Mouse (Mus musculus) kidney, embryonic 15.5 days (tissue): ENCODE measurements at regions not wholly inside any gene's neighbourhood (a gene's known extent, or its start where the extent isn't known, plus 50 kb on each side); places are given as distances from the start of the nearest gene placed in this dataset.

ENCODE experiments used
- ATAC-seq: fragments of 200-750 bp; cut with Nextera tagmentation; replicated peaks from 2 replicates; pipeline ENCODE4 v1.8.0; 2017; ENCODE audit warnings: moderate TSS enrichment; ENCODE audit not compliant: low FRiP score
- H3K27ac ChIP-seq: fragments of 300-500 bp; sonication (generic); 2 replicates; pipeline ENCODE4 v1.5.1; 2015; ENCODE audit warnings: mild to moderate bottlenecking, inconsistent platforms
- H3K27me3 ChIP-seq: fragments of 300-500 bp; sonication (generic); 2 replicates; pipeline ENCODE4 v1.6.1; 2015; ENCODE audit warnings: inconsistent platforms
- H3K36me3 ChIP-seq: fragments of 300-500 bp; sonication (generic); 2 replicates; pipeline ENCODE4 v1.6.1; 2015; ENCODE audit warnings: inconsistent platforms
- H3K4me1 ChIP-seq: fragments of 300-500 bp; sonication (generic); 2 replicates; pipeline ENCODE4 v1.6.1; 2015; ENCODE audit warnings: inconsistent platforms
- H3K4me2 ChIP-seq: fragments of 300-500 bp; sonication (generic); 2 replicates; pipeline ENCODE4 v1.6.1; 2015; ENCODE audit warnings: moderate library complexity, mild to moderate bottlenecking, inconsistent platforms
- H3K4me3 ChIP-seq: fragments of 300-500 bp; sonication (generic); replicated peaks from 2 replicates; pipeline ENCODE4 v1.5.1; 2015; ENCODE audit warnings: mild to moderate bottlenecking, inconsistent platforms
- H3K9ac ChIP-seq: fragments of 300-500 bp; sonication (generic); 2 replicates; pipeline ENCODE4 v1.6.1; 2015; ENCODE audit warnings: mild to moderate bottlenecking, inconsistent platforms
- H3K9me3 ChIP-seq: fragments of 300-500 bp; sonication (generic); replicated peaks from 2 replicates; pipeline ENCODE4 v1.6.1; 2016; ENCODE audit warnings: inconsistent platforms
- WGBS: fragments of 180-500 bp; shearing (Covaris S2); methylation state at CpG from one replicate; pipeline ENCODE4 v1.1.7; 2015; ENCODE audit warnings: mixed read lengths; 5-methylcytosine and 5-hydroxymethylcytosine counted together

DNA sequence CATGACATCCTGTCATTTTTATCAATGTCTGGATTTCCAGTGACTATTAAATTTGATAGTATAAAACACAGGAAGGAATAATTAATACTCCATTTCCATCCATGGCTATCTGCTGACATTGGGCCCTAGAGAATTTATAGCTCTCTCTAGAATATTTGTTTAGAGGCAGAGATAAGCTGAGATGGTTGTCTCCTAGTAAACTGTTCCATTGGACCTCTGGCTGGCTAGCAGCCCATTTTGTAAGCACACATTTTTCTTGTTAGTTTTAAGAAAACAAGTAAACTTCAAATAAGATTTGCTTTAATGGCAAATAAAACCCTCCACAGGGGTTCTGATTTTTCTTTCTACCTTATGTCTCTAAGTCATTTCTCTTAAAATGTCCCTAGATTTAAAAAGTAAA is 288.9 kb downstream of the C1d start:
- Histone ChIP-seq H3K4me1 (no peaks in the 10 kb centered on the region), H3K9ac (no peak overlapping the region), H3K27me3 (no peaks in the 10 kb centered on the region), H3K36me3 (no peaks in the 10 kb centered on the region), H3K9me3 (no peaks in the 10 kb centered on the region), H3K4me3 (no peak overlapping the region), H3K27ac (no peak overlapping the region), H3K4me2 (no peak overlapping the region)
- ATAC-seq: no peak

DNA sequence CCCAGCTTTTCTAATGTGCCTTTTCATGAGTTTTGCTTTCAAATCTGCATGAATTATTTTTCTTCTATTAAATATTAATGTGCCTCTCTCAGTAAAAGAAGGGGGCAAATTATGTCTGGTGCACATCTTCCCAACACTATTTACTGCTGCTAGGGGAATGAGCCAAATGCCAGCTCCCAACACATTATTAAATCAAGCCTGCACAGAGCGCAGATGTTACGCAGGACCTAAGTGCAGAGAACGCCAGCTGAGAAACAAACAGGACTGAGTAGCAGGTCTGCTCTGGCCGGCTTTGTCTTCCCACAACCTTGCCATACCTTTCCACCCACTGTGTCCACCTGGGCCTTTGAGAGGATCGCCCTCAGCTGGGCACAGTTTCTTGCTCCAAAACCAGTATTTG is 291.8 kb downstream of the C1d start:
- Histone ChIP-seq H3K9ac (no peak overlapping the region), H3K27me3 (no peaks in the 10 kb centered on the region), H3K4me1 (no peaks in the 10 kb centered on the region), H3K9me3 (no peaks in the 10 kb centered on the region), H3K27ac (no peak overlapping the region), H3K4me3 (no peak overlapping the region), H3K4me2 (no peak overlapping the region), H3K36me3 (no peaks in the 10 kb centered on the region)
- WGBS: 87% methylated on average over 5 of the region's 5 CpGs
- no peak for ATAC-seq

DNA sequence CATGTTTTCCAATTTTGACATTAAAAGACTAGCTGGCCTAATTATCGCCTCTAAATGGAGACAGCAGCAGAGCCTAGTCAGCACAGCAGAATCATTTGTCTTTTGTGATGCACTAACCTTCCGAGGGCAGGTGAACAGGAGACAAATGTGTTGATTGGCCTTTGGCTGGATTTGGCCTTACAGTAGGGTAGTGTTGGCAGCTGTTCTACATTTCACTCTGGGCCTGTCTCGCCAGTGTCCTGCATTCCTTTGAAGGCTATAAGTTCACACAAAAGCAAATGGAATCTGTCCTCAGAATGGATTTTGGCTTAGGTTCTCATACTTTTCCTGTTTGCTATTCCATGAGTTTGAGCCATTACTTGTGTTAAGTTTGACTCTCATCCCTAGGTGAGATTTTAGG is 297.9 kb downstream of the C1d start:
- 57% methylated on average over 3 of the region's 3 CpGs for WGBS
- H3K4me2 ChIP-seq: no peak overlapping the region
- no peaks in the 10 kb centered on the region for H3K27me3 ChIP-seq
- no peak overlapping the region for H3K4me3 ChIP-seq
- no peak overlapping the region for H3K27ac ChIP-seq
- no peaks in the 10 kb centered on the region for H3K36me3 ChIP-seq
- no peak for ATAC-seq
- H3K4me1 ChIP-seq: no peaks in the 10 kb centered on the region
- no peaks in the 10 kb centered on the region for H3K9me3 ChIP-seq
- no peak overlapping the region for H3K9ac ChIP-seq

DNA sequence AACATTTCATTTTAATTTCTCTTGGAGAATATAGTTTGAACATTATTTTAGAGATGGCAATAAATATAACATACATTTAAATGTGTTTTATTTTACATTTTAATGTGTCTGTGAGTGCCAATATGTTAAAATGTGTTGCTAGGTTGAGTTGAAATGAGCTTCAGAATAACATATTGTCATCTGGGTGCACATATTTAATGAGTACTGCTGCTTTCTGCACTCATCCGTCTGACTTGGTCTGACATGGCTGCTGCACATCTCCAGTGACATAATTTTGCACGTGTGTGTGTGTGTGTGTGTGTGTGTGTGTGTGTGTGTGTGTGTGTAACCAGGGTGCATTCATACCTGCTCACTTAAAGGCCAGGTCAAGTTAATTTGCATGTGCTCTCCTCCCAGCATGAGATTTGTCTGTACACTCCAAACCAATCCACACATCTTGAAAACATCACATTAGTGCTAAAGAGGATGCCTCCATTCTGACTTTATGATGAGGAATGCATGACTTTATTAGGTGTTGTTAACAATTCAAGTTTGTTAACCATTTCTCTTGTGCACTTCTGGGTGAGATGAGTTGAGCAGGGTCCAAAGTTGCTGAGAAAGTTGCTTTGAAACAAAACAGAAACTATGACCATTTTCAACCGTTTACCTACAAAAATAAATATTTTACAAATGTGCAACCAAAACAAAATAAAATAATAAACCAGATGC is 334.6 kb downstream of the C1d start:
- no peaks in the 10 kb centered on the region for H3K36me3 ChIP-seq
- no peak overlapping the region for H3K9ac ChIP-seq
- H3K4me1 ChIP-seq: no peaks in the 10 kb centered on the region
- 72% methylated on average over 3 of the region's 3 CpGs for whole genome bisulfite sequencing
- H3K4me3 ChIP-seq: no peak overlapping the region
- H3K27me3 ChIP-seq: no peaks in the 10 kb centered on the region
- H3K4me2 ChIP-seq: no peak overlapping the region
- H3K27ac ChIP-seq: no peak overlapping the region
- ATAC-seq: no peak
- no peaks in the 10 kb centered on the region for H3K9me3 ChIP-seq

DNA sequence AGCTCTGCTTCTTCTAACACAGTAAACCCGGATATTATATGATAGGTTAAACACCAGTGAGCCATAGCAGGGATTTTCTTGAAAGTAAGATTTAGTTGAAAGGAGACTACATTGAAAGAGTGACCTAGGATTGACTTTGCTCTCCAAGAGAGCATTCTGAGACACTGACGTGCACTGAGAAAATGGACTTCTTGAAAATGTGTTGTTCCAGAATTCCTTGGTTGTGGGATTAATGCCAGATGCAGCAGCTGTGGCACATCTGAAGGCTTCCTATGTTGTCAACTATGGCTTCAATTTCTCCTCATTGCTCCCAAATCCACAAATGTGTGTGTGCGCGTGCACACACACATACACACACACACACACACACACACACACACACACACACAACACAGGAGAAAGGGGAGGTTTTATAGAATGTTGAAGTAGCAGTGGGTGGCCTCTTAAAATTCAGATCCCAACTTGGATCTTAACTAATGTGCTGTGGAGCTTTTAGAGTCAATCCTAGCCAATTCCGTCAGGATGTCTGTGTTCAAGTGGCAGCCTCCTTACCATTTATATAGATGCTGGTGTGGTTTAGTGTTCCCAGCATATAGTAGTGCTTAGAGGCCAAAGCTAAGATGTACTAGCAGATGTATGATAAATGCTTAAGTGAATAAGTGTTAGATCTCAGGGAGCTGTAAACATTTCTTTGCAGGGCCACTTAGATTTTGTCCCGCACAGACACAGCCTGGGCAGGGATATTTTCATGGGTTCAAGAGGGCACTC is 346.5 kb downstream of the C1d start:
- no peaks in the 10 kb centered on the region for H3K9me3 ChIP-seq
- peak; percentile 79 for ATAC-seq
- H3K27me3 ChIP-seq: no peaks in the 10 kb centered on the region
- no peak overlapping the region for H3K9ac ChIP-seq
- H3K36me3 ChIP-seq: no peaks in the 10 kb centered on the region
- H3K4me1 ChIP-seq: 0 out of 2 replicates have a peak, but pooled peaks cover 3% of the 10 kb centered on the region
- no peak overlapping the region for H3K4me3 ChIP-seq
- H3K4me2 ChIP-seq: no peak overlapping the region
- H3K27ac ChIP-seq: peak overlapping the region; percentile 81
- WGBS: 51% methylated on average over 6 of the region's 6 CpGs

DNA sequence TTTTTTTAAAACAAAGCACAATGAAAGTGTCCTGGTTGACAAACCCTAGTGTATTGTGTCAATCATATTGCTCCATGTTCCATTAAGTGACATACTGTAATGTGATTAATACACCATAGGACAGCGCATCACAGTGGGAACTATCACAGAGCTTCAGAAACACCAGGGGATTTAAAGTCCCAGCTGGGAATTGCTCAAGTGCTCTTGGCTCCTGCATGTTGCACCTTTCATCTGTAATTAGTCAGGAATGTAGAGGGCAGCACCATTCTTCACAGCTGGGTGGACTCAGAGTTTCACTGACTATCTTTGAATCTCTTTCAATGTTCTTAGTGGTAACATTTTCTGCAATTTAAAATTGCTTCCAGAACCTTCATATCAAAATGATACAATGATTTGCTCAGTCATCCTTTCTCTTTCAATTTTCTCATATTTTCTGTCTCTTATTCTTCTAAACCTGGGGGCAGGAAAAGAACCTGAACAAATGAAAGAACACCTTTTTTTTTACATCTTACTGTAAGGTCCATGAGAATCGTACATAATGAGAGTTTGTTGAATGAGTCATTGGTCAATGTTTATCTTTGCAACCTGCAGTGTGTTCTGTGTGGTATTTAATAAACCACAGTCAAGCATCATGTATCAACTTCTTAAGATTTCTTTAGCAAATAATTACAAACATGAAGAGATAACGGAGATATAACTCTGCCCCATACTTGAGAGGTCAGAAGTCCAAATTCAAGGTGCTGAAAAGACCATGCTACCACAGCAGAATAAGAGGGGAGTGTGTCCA is 333.0 kb downstream of the Etaa1 start:
- no peaks in the 10 kb centered on the region for H3K4me1 ChIP-seq
- H3K4me2 ChIP-seq: no peak overlapping the region
- no peak overlapping the region for H3K27ac ChIP-seq
- no peak overlapping the region for H3K4me3 ChIP-seq
- H3K9me3 ChIP-seq: no peaks in the 10 kb centered on the region
- 72% methylated on average over 3 of the region's 3 CpGs for WGBS
- H3K9ac ChIP-seq: no peak overlapping the region
- H3K27me3 ChIP-seq: no peaks in the 10 kb centered on the region
- H3K36me3 ChIP-seq: no peaks in the 10 kb centered on the region
- ATAC-seq: no peak

DNA sequence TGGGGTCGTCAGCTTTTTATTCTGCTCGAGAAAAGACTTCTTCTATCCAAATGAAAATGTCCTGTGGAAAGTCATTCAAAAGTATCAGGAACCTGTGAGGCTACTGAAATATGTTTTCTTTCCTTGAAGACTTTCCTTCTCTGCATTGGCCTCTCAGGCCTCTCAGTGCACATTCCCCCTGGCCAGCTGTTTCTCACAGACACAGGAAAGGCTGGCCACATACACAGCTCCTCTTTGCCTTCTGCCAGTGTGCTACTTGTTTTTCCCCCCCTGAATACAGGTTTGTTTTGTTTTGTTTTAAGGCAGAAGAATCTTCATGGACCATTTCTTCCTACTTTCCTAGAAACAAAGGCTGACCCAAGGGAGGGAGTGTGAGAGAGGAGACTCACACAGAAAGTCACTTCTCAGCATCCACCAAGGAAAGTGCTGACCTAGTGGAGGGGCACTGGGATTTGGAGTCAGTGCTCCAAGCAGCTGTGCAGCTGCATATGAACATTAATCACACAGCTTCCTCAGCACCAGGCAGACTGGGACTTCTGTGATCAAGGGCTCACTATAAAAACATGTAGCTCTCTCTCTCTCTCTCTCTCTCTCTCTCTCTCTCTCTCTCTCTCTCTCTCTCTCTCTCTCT is 324.0 kb downstream of the Etaa1 start:
- Histone ChIP-seq H3K4me1 (peaks cover 6% of the 10 kb centered on the region), H3K27ac (peak overlapping the region; percentile 81), H3K27me3 (no peaks in the 10 kb centered on the region), H3K4me2 (no peak overlapping the region), H3K9me3 (no peaks in the 10 kb centered on the region), H3K4me3 (no peak overlapping the region), H3K36me3 (no peaks in the 10 kb centered on the region), H3K9ac (no peak overlapping the region)
- 58% methylated on average over 2 of the region's 2 CpGs for WGBS
- peak; percentile 89 for ATAC-seq

DNA sequence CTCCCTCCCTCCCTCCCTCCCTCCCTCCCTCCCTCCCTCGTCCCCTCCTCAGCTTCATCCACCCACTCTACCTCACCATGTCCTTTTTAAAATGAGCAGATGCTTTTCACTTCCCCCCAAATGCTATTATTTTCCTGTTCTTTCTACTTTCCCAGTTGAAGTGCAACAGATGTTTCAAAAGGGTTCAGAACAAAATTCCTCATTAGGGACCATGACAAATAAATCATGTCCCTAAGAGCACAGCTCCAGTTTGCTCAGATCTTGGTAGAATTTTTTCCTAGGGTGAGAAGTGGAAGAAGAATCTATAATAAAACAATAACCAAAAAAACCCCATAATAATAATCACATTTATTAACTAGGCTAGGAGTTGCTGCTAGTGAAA is 323.5 kb downstream of the Etaa1 start:
- Histone ChIP-seq H3K9ac (no peak overlapping the region), H3K27ac (0 out of 2 replicates have a peak overlapping the region, but pooled peaks have one; percentile 1), H3K4me3 (no peak overlapping the region), H3K27me3 (no peaks in the 10 kb centered on the region), H3K4me2 (no peak overlapping the region), H3K9me3 (no peaks in the 10 kb centered on the region), H3K4me1 (peaks cover 6% of the 10 kb centered on the region), H3K36me3 (no peaks in the 10 kb centered on the region)
- WGBS: 17% methylated on average over 1 of the region's 1 CpGs
- no peak; the same call in 1 of the 2 replicates for ATAC-seq

DNA sequence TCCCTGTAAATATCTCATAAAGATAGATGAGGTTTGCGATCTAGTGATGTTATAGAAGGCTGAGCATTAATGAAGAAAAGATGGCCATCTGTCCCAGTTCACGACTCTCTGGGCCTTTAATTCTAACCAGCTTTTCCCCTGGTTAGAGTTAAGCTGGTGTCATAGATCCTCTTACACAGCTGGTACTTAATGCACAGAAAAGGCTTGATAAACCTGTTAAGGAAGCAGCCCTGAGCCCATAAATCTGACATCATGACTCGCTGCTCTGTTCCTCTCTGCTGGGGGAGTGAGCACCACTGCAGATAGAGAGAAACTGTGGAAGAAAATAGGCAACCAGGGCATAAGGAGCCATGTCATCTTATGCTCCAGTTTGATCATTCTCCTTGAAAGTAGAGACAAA is 316.5 kb downstream of the Etaa1 start:
- Histone ChIP-seq H3K36me3 (no peaks in the 10 kb centered on the region), H3K4me3 (no peak overlapping the region), H3K27me3 (no peaks in the 10 kb centered on the region), H3K4me1 (no peaks in the 10 kb centered on the region), H3K4me2 (no peak overlapping the region), H3K27ac (no peak overlapping the region), H3K9ac (no peak overlapping the region), H3K9me3 (no peaks in the 10 kb centered on the region)
- ATAC-seq: peak; percentile 67
- WGBS: 29% methylated on average over 3 of the region's 3 CpGs

DNA sequence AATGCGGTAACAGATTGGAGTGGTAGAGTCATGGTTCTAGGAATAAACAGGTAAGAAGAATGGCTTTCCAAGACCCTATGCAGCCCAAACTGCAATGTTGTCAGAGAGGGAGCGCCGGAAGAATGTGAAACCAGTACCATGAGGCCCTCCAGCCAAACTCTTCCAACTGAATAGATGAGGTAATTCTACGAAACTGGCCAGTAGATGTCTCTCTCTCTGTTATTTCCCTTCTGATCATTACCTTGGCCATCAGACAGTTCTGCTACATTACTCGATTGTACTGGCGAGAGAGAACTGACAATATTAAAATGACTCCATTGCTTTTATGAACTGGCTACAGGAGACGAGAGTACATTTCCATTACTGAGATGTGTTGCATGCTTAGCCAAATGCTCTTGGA is 313.8 kb downstream of the Etaa1 start:
- Histone ChIP-seq H3K9ac (no peak overlapping the region), H3K9me3 (no peaks in the 10 kb centered on the region), H3K4me2 (no peak overlapping the region), H3K4me3 (no peak overlapping the region), H3K36me3 (no peaks in the 10 kb centered on the region), H3K4me1 (no peaks in the 10 kb centered on the region), H3K27ac (no peak overlapping the region), H3K27me3 (no peaks in the 10 kb centered on the region)
- 71% methylated on average over 7 of the region's 7 CpGs for WGBS
- ATAC-seq: no peak

DNA sequence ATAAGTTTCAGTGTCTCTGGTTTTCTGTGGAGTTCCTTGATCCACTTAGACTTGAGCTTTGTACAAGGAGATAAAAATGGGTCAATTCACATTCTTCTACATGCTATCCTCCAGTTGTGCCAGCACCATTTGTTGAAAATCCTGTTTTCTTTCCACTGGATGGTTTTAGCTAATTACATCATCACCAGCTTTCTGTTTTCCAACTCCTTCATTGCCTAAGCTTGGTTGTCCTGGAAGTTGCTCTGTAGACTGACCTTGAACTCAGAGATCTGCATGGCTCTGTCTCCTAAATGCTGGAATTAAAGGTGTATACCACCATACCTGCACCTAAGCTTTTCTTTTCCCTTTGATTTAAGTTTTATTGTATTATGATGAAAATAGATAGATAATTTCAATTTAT is 306.2 kb downstream of the Etaa1 start:
- Histone ChIP-seq H3K9me3 (no peaks in the 10 kb centered on the region), H3K36me3 (no peaks in the 10 kb centered on the region), H3K27me3 (no peaks in the 10 kb centered on the region), H3K4me1 (no peaks in the 10 kb centered on the region), H3K9ac (no peak overlapping the region), H3K4me2 (no peak overlapping the region), H3K27ac (no peak overlapping the region), H3K4me3 (no peak overlapping the region)
- no peak for ATAC-seq
